Mouse (Mus musculus) 416B (cell line): ENCODE measurements around the gene Paox.
A peak's percentile ranks its signal among the peaks of the same experiment; 100 is the strongest.

Experiments
- DNase-seq: peaks from one replicate; pipeline ENCODE4 v3.0.0; 2011; ENCODE audit warnings: low read depth

Gene Paox

DNA sequence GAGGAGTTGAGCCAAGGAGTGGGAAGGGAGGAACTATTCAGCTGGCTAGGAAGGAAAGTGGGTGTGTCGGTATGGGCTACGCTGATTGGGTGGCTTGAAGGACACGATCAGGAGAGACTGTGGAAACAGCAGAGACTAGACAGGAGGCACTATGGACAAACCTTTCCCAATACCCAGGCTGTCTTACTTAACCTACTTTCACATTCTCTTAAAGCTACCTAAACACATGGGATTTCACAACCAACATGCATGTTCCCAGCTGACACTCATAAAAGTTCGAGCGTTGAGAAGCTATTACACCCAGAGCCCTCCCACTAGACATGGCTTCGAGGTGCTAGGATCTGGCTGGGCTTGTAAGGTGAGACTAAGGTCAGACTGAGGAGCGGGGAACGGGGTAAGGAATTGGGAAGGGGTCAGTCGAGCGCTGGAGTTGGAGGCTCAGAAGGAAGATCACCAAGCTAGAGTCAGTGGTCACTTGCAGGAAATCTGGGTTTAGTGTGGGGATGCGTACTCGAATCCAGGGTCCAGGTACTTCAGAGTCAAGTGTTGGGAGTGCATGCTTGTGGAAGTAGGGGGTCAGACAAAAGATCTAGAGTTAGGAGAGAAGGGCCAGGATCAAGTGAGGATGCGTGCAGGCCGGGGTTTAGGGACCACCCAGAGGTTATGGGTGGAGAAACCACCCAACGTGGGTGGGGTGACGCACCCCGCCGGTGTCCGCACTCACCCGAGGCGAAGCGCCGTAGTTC, at the start of gene Paox:
Gene Paox, plus strand, starts transcription at position 217 of the 746 bp plus-strand sequence.
- peak; percentile 87 for DNase-seq

DNA sequence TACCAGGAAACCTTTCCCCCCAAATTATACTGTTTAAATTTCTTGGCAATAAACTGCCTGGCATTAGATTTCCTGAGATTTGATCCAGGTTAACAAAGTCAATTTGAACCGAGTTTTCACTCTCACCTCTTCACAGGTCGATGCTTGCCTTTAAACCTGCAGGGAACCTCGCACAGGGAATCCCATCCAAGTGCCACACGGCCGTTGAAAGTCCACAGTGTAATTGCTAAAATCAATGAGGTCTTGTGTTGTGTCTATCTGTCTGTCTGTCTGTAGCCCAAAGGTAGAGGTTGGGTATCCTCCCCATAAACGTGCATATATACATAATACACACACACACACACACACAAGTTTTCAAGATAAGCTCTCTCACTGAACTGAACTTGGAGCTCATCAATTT, 48.2 kb upstream of the Paox start:
- no peak for DNase-seq

DNA sequence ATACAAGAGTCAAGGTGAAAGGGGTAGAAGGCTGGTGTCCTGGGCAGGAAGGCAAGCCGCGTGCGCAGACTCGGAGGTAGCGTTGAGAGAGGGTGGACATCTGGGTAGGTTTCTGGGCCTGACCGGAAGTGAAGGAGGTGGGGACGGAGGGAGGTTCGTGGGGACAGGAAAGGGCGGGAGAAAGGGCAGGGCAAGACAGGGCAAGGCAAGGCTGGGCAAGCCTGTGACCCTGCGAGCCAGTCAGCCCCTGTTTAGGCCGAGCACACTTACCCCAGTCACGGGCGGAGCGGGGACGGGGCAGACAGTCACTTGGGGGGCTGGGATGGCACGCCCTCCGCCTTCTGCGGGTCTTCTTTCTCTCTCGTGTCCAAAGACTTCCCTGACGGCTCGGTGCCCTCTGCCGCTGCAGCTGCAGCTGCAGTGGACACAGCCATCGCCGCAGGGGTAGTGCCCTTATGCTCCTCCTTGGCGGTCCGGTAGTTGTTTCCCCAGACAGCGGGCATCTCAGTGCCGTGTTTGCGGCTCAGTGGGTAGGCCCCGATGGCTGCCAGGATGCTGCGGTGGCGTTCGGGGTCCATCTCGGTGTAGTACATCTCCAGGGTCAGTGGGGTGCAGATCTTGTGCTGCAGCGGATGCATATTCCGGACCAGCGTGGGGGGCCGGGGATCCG, 45.4 kb upstream of the Paox start:
- peak; percentile 63 for DNase-seq

DNA sequence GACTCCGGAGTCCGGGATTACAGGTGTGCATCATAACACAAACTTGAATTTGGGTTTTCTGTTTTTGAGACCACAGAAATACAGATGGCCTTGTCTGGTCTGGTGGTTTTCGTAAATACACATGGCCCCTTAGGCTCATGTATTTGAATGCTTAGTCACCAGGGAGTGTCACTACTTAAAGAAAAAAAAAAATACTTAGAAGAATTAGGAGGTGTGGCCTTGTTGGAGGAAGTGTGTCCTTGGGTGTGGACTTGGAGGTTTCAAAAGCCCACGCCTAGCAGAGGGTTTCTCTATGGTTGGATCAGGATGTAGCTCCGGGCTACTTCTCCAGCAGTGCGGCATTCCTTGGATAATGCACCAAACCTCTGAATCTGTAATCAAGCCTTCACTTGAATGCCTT, 37.9 kb upstream of the Paox start:
- DNase-seq: peak; percentile 85

DNA sequence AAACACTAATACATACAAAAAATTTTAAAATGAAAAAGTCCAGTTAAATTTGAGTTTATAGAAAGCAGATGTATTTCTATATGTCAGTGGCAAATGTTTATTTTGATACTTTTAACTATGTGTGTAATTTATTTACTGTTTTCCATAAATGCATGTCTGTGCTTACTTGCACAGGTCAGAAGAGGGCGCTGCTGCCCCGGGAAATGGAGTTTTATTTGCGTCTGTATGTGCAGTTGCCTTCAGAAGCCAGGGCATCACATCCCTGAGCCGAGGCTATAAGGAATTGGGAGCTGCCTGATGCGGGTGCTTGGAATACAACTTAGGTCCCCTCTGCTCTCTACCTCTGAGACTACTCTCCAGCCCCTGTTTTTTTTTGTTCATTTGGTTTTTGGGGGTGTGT, 36.9 kb upstream of the Paox start:
- peak; percentile 88 for DNase-seq

DNA sequence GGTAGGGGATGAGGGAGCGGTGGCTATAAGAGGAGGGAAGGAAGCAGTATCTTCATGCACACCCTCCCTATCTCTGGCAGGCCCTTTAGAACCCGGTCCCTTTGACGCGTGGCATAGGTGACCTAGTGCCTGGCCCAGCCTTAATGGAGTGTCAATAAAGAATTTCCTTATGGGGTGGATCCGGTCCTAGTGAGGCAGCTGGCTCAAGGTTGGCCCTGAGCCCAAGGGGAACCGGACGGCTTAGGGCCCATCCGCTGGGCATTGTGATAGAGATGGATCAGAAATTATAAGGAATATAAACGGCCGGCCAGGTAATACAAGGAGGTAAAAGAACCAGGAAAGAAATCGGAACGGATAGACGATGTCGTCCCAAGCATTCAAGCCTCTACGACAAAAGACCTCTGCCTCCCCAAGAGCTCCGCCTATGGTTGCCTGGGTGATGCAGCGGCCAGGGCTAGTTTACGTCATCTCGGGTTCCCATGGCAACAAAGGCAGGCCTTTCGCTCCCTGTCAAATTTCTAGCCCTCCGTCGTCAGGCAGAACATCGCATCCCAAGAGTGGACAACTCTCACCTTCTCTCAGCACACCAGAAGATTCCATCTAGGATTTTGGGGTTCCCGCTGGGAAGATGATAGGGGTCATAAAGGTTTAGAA, 35.0 kb upstream of the Paox start:
- no peak for DNase-seq

DNA sequence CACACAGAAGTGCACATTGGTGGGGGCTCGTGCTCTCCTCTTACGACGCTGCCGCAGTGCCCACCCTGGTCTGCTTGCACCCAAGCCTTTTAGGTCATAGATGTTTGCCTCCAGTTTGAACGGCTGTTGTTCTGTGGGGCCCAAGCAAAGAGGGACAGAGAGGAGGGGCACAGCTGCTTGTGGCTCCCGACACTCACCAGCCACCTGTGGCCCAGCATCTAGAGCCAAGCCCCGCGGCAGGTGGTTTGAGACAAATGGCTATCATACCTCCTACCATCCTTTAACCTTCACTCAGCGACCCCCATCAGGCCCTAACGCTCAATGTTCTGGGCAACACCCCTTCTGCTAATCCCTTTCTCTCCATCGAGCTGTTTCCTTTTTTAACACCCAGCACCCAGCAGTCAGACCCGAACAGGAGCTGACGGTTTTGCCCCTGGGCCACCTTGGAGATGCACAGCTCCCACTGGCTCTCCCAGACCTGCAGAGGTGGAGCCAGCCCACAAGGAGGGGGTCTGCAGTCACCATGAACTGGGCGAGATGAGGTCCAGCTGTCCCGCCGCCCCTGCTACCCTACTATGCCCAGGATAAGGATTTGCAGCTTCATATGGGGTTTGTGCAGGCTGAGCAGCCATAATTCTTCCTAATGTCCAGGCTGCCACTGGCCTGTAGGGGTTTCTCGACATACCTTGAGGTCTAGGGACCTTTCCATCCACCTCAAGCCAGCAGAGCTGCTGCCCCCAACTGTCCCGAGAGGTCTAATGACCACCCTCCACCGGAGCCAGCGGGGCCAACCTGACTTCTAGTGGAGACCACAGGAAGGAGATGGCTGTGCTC, 34.0 kb upstream of the Paox start:
- DNase-seq: no peak

DNA sequence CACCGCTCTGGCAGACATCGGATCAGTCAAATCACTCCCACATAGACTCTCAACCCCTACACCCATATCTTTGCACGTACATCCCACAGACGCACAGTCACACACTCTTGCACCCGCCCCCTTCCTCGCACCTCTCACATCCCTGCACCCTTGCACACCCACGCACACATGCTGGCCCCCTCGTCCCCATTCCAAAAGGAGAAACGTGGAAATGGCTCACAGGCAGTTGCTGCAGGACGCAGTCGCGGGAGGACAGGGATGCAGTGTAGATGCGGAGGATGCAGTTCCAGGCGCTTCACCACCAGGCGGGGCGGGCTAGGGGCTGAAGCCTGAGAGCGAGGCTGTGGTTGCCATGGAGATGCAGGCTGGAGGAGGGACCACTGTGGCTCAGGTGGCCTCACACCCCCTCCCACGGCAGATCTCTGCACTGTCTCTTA, 33.3 kb upstream of the Paox start, which contains the start of gene Caly:
Gene Caly, minus strand, starts transcription at position 307 of the 437 bp plus-strand sequence.
- DNase-seq: no peak

DNA sequence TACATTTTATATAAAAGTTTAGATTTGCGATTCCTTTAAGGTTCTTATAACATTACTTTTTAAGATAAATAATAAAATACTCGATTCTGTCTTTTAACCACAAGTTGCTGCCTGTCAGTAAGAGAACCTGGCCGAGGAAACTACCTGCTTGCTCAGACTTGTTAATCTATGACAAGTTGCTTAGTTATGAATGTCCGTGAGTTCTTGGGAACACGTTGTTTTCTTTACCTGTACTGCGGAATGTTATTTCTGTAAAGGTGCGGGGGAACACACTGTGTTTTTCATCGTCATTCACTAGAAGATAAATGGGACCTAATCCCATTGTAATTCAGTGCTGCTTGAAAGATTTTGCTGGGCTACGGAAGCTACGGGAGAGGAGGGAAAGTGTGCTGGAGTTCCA, 25.0 kb upstream of the Paox start:
- DNase-seq: no peak

DNA sequence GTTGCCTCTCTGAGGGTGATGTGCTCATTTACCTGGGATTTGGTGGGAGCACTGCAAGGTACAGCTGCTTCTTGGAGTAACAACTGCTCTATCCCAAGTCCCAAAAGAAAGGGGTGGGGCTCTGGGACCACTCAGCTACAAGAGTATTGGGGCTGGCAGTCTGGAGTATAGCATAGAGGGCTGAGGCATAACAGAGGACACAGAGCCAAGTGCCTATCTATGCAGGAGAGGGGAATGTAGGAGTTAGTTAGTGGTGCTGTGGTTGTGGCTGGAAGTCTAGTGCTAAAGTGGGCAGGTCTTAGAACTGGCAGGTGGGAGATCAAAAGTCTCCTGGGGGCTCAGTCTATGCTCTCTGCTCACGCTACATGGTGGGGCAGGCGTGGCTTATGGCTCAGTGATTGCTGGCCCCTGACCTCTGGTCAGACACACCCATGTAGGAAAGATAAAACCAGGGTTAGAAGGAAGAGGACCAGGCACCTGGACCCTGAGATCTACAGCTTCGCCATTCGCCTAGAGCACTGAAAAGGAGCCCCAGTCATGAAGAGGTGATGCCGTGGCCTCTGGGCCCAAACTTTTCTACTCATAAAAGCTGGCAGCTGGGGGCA, 22.6 kb upstream of the Paox start, which contains the start of gene Prap1:
Gene Prap1, plus strand, starts transcription at position 472 of the 605 bp plus-strand sequence.
- no peak for DNase-seq

DNA sequence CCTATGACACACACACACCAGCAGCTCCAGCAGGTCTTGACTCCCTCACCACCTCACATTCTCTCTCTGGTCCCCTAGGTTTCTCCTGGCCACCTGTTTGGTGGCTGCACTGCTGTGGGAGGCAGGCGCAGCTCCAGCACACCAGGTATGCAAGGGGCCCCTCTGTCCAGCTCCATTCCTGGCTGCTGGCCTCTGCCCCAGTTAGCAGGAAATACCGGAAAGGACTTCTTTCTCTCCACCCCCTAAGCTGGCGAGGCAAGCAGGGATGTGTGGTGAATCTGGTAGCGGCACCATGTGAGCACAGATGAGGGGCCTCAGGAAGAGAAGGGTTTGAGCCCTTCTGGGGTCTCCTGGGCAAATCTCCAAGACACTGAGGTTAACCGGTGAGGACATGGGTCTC, 20.6 kb upstream of the Paox start:
- DNase-seq: no peak

DNA sequence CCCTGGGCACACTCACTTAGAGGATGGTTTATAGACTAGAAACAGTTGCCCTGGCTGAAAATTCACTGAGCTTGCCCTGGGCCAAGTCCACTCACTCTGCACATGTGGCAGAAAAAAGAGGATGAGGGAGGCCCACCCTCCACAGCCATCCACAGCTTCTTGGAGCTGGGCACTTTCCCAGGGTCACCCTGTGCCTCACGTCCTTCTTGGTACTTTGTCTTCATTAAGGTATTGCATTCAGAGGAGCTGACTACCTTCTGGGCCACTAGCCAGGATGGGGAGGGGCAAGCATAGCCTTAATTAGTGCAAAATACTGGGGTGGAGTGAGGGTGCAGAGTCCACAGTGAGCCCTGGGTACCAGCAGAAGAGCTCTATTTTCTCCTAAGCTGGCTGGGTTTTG, 20.0 kb upstream of the Paox start:
- no peak for DNase-seq

DNA sequence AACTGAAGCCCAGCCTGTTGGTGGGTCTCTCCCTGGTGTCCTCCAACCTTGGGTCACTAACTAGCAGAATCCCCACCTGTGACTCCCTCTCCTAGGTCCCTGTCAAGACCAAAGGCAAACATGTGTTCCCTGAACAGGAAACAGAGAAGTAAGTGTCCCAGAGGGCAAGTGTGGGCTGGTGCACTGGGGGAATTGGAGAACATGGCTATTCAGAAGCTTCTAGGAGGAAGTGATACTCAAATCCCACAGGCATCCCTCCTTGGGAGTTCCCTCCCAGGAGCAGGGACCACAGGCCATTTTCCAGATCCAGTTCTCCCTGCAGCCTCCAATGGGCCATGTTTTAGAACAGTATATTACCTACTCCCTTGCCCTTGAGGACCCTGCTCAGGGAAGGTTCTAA, 19.5 kb upstream of the Paox start:
- no peak for DNase-seq

DNA sequence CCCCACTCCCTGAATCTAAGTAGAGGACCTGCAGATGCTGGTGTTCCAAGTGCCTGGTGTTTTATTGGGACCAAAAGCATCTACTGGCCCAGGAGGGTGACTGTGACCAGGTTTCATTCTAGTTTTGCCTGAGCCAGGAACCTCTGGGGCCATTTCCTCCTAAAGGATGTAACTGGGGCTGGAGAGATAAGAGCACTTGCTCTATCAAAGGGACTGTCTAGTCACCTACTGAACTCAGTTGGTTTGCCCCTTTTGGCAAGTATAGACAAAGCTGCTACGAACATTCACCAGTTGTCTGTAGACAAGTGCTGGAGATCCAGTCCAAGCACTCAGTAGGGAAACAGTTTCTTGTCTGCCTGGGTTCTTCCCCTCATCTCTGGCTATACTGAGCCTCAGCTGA, 17.1 kb upstream of the Paox start:
- DNase-seq: peak; percentile 70

DNA sequence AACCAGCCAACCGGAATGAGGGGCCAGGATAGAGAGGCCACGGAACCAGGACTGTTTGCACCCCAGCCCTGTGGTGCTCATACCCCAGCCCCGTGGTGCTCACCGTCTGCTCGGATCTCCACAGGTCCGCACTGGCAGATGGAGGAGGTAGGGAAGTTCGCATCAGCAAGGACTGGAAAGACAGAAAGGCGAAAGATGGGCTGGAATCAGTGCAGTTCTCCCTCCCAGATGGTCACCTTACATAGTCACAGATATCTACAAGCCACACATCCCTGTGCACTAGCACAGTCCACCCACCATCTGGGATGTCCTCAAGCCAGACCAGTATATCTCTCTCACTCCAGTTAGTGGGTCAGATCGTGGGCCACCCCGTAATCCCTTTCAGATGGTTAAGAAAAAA, 14.1 kb upstream of the Paox start:
- DNase-seq: no peak

DNA sequence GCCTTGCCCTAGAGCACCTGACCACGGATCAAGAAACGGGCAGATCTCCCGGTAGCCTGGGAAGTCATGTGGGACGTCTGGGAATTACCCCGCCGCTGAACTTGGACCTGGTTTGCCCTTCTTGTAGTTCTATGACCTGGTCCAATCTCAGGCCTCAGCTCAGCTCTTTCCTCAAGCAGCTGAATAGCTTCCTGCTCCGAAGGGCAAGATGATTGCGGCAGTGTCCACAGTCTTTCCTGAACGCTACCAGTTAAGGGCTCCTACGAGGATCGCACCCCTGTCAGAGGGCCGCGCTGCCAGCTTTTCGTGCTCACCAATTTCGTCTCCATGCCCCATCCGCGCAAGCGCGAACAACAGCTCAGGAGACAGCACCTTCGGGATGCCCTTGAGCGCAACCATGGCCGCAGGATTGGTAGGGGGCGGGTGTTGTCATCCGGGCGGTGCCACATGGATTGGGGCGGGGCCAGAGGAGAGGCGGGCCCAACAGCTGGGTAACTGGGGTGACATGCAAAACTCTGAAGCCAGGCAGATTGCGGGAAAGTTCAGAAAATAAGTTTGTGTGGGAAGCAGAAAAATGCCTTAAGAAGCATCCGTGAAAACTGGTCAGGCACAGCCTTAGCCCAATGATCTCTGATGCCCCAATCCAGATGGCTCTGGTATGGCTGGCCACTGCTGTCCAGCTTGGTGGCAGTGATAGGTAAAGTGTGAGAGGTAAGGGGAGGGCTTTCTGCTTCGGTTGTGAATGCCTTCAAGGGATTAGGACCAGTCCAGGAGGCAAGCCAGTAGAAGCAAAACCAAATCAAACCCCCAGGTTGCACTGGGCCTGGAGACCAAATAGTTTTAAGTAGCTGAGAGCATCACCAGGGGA, 13.4 kb upstream of the Paox start, which contains the start of gene Fuom:
Gene Fuom, minus strand, starts transcription at position 449 of the 868 bp plus-strand sequence.
- DNase-seq: no peak

DNA sequence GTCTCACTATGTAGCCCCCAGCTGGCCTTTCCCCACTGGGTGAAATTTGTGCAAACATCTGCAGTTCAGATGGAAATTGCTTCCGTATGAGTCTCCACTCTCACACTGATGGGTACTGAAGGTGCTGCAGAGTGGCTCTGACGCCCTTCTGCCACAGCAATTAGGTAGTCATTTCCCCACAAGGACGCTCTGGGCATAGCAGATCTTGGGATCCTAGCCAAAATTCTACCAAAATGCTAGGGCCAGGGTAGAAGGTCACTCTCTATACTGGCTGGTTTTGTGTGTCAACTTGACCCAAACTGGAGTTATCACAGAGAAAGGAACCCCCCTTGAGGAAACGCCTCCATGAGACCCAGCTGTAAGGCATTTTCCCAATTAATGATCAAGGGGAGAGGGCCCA, 11.6 kb upstream of the Paox start:
- no peak for DNase-seq

DNA sequence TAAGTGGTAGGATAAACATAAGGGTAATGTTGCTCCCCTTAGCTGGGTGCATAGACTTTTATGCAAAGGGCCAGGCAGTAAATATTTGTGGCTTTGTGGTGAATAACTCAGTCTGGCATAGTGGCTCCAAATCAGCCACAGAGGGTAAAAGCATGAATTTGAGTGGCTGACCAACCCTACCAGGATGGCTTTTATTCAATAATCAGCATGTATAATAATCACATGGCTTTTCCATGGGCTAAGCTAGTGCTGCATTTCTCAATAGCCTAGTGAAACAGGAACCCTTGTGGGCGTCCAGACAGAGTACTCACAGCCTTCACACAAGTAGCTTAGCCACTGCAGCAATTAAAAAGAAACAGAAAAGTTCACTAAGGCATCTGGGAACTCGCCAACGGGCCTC, 3.7 kb upstream of the Paox start:
- DNase-seq: no peak

DNA sequence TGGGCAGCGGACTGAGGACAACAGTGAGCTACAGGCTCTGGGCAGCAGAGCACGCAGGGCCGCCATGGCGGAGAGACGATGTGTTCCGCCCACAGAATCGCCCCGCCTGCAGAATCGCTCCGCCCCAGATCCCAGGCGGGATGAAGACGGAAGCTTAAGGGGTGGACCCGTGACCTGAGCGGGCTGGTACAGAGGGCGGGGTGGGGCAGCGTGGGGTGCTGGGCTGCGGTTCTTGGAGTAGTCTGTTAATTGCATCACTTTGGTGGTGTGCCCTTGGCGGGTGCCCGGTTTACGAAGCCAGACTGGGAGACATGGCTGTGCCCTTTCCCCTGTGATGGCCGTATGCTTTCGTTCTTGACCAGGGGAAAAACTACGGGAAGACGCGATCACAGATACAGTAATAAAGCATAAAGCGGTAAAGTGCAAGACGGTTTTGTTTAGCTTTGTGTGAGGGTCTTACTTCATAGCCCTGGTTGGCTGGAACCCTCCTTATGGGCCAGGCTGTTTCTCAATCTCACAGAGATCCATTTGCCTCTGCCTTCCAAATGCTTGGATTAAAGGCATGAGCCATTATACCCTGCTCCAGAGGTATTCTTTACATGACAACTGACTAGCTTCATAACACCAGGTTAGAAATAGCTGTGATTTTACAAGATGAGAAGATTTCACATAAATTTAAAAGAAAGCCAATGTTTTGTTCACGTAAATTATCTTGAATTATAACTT, 893 bp downstream of the Paox start, which contains the start of gene Echs1:
Gene Echs1, minus strand, starts transcription at position 148 of the 726 bp plus-strand sequence.
- peak; percentile 96 for DNase-seq

DNA sequence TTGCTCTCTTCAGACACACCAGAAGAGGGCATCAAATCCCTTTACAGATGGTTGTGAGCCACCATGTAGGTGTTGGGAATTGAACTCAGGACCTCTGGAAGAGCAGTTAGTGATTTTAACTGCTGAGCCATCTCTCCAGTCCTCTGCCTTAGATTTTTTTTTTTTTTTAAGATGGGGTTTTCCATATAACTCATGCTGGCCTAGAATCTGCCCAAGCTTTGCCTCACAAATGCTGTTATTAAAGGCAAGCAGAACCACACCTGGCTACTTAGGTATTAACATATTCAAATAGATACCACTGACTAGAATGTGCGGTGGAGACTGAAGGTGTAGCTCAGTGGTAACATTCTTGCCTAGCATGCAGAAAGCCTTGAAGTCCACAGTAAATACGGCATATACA, 4.9 kb downstream of the Paox start:
- DNase-seq: no peak
